Mouse (Mus musculus): Measurements from ENCODE around the gene Hibadh.
"Not testable (repeated sequence)": the region's sequence is repeated elsewhere in the genome, so short reads cannot be mapped to it uniquely, and the experiment has no call there.

Hibadh gene

DNA sequence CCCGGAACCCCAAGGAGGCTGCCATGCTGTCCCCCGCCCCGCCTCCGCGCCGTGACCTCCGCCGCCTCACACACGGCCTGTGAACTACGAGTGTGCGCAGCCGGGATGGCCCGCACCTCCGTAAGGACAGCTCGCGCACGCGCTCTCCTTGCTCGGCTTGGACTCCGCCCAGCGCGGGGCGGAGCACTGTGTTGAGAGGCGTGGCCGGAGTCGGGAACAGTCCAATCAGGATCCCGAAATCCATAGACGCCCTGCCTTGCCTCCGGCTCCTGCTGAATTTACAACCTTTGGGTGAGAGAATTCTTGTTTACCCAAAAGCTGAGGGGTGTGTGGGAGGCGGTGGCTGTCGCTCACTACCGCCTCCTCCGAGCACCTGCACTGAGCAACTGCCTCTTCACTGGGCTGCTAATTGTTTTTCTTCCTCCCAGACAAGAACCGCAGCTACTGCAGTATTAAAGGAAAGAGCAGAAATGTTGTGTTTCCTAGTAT is at the start of gene Hibadh:
Gene Hibadh (minus strand): TSS at position 166 of the 489 bp plus-strand sequence.
- peak; percentile 97 for DNase-seq (ENCODE audit: low spot score)

DNA sequence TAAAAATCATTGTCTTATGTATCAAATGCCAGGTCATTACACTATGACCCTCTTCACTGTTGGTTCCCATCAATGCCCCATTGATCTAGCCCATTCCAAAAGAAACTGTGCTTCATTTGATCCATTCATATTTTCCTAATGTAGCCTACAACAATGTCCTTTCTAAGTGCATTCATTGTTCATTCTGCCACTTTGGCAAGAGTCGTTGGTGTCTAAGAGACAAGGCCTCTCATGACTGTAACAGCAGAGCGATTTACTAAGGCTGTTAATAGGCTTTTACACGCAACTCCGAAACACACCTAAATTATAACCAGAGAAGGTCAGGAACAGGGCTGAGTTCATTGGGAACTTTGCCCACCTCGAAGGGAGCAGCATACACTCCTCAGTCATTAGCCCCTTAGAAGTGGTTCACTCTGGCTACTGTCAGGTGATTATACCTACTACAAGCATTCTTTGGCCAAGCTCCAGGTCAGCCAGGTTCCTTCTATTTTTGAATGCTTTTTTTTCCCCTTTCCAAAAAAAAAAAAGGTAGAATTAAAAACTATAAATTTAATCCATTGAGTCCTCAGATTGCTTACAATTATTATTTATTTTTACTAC is 46.8 kb upstream of the Hibadh start:
- no peak for DNase-seq (ENCODE audit: low spot score)

DNA sequence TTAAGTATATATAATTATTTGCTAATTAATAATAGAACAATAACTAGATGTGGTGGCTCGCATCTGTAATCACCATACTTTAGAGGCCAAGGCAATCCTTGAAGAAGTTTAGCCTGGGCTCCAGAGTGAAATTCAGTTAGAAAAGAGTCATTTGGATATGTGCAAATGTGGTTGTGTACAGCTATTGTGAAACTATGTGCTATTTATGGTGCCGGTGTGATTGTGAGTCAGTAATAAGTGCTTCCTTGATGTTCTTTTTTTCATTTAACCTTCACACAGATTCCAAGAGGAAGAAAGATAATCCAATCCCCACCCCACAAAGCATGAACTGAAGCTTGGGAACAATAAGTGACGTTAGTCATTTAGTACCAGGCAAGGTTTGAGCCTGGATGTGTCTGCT is 42.4 kb upstream of the Hibadh start:
- no peak for DNase-seq (ENCODE audit: low spot score)

DNA sequence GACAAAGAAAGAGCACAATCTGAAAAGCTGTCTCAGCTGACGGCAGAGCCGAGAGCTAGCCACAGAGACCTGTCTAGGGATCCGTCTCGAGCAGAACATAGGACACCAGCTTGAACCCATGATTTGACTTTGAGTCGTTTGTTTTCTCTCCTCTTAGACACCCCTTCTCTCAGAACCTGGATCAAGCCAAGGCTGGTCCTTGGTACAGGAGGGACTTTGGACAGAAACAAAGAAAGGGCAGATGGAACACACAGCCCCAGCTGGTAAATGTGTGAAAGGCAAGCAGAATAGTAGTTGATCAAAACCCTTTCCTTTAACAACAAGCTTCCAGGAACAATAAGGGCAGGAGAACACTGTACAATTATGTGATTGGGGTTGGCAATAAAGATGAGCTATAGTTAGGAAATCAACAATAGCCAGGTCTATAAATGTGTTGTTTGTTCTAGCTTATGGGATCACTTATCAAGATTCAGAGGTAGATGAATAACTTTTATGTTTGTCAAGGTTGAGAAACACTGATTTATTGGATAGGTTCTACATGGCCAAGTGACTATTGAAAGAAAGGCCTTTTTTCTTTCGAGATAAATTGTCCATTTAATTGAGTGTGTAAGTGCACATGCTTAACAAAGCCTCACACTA is 41.8 kb upstream of the Hibadh start:
- DNase-seq (ENCODE audit: low spot score): no peak

GRCm38 (mm10) chr6:52680458-52681032 is 40.4 kb upstream of the Hibadh start:
- no peak for DNase-seq (ENCODE audit: low spot score)

- DNase-seq (ENCODE audit: low spot score): no peak
Measured at GRCm38 (mm10) chr6:52679565-52679964, 39.4 kb upstream of the Hibadh start.

- not testable (repeated sequence) for DNase-seq (ENCODE audit: low spot score)
Measured at GRCm38 (mm10) chr6:52677534-52677933, 37.3 kb upstream of the Hibadh start.

DNA sequence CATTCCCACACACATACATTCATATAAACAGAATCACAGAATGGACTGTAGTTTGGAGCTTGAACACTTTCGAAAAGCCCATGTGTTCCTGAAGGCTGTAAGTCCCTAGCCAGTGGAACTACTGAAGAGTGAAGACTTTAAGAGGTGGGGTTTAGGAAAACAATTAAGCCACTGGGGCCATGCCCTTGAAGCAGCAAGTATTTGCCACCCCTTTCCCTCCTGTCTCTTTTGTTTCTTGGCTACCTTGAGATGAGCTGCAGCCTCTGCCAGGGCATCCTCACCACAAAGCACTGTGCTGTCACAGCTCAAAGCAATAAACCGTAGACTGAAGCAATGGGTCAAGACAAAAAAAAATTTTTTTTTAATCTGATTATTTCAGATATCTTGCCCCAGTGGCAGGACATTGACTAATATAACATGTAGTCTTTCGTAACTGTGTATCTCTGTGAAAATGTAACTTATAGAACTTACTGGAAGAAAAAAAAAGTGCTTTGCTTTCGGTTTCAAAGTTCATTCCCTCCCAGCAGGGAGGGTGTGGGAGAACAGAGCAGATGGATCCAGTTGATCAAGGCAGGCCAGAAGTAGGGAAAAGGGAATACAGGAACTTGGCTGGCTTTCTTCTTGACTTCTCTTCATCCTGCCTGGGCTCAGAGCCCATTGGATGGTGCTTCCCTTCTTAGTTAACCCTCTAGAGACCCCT is 35.2 kb upstream of the Hibadh start:
- DNase-seq (ENCODE audit: low spot score): no peak

DNA sequence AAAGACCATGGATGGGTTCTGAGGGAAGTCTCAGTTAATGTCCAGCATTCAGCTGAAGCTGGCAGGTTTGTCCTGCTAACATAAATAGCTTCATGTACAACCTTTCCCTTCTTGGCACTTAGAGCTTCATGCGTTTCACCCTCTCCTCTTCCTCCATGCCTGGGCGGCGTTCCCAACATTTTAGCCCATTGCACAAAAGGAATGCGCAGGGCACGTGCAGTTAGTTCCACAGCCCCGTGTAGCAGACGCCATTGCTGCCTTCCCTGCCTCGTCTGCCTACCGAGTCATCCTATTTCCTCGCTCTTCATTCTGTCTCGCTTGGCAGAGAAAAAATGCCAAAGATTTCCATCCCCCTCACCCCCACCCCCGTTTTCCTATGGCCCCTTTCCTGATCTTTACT is 34.4 kb upstream of the Hibadh start:
- no peak for DNase-seq (ENCODE audit: low spot score)

- DNase-seq (ENCODE audit: low spot score): no peak
Measured at GRCm38 (mm10) chr6:52673706-52674105, 33.5 kb upstream of the Hibadh start.

DNA sequence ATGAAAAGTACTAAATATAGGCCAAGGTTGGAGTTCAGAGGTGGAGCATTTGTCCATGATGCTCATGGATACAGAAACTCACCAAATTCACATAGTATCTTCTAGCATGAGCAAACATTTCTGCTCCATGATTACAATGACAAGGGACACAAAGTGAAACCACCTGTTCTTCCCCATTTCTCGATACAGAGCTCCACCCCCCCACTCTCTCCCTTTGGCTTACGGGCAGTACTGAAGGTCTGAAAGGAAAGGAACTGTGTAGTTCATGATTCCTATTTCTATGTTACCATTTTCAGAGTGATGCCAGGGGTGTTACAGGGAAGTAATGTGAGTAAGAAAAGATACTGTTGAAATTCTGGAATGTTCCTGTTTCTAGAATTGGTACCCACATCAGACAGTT is 32.4 kb upstream of the Hibadh start:
- no peak for DNase-seq (ENCODE audit: low spot score)

DNA sequence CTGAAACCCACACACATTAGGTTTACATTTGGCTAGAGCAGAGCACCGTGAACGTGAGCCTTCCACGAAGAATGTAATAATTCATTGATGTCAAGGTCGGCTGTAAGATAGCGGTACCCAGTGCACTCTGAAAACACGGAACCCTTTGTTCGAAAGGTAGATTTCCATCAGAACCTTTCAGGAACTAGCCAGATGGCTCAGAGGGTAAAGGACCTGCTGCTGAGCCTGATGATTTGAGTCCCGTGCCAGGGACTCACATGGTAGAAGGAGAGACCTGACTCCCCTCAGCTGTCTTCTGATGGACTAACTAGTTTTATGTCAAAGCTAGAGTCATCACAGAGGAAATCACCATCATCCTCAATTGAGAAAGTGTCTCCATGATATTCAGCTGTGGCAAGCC is 31.6 kb upstream of the Hibadh start:
- DNase-seq (ENCODE audit: low spot score): no peak

DNA sequence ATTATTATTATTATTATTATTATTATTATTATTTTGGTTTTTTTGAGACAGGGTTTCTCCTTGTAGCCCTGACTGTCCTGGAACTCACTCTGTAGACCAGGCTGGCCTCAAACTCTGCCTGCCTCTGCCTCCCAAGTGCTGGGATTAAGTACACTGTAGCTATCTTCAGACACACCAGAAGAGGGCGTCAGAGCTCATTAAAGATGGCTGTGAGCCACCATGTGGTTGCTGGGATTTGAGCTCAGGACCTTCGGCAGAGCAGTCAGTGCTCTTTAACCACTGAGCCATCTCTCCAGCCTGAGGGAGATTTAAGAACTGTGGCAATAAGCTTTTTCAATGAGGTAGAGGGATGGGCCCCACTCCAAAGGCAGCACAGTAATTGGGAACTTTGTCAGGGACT is 29.7 kb upstream of the Hibadh start:
- not testable (repeated sequence) for DNase-seq (ENCODE audit: low spot score)

- DNase-seq (ENCODE audit: low spot score): no peak
Measured at GRCm38 (mm10) chr6:52667641-52668040, 27.5 kb upstream of the Hibadh start.

- DNase-seq (ENCODE audit: low spot score): no peak
Measured at GRCm38 (mm10) chr6:52663021-52663420, 22.8 kb upstream of the Hibadh start.

DNA sequence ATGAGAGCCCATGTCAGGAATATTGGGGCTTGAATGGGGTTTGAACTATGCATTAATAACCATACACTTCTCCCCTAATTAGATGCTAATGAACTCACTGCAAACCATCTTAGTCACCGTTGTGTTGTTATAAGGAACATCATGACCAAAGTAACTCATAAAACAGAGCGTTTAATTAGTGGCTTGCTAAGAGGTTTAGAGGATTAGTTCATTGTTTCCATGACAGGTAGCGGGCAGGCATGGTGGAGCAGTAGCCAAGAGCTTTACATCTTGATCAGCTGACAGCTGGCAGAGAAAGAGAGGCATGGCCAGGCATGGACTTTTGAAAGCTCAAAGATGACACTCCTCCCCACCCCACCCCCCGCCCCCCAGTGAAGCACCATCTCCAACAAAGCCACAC is 15.1 kb upstream of the Hibadh start:
- no peak for DNase-seq (ENCODE audit: low spot score)

DNA sequence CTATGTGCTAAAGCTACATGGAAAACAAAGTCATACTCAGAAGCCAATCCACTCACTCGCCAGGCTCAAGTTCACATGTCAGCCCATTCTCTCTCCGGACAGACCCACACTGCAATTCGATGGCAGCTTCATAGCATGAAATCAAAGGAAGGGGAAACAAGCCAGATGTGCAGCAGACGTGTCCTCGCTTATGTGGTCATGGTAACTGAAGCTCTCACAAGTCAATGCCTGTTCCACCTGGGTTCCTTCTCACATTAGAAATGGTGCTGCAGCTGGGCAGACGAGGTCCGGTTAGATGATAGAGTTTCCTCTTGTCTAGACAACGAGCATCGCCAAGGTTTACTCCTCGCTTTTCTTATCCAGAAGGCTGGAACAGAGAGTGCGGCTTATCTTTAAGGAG is 8.6 kb upstream of the Hibadh start:
- DNase-seq (ENCODE audit: low spot score): peak; percentile 24

- DNase-seq (ENCODE audit: low spot score): no peak
Measured at GRCm38 (mm10) chr6:52648031-52648430, 7.8 kb upstream of the Hibadh start.

GRCm38 (mm10) chr6:52645926-52646325 is 5.7 kb upstream of the Hibadh start:
- no peak for DNase-seq (ENCODE audit: low spot score)

- no peak for DNase-seq (ENCODE audit: low spot score)
Measured at GRCm38 (mm10) chr6:52642152-52642551, 2.0 kb upstream of the Hibadh start.

GRCm38 (mm10) chr6:52641076-52641475 is 887 bp upstream of the Hibadh start:
- DNase-seq (ENCODE audit: low spot score): no peak

DNA sequence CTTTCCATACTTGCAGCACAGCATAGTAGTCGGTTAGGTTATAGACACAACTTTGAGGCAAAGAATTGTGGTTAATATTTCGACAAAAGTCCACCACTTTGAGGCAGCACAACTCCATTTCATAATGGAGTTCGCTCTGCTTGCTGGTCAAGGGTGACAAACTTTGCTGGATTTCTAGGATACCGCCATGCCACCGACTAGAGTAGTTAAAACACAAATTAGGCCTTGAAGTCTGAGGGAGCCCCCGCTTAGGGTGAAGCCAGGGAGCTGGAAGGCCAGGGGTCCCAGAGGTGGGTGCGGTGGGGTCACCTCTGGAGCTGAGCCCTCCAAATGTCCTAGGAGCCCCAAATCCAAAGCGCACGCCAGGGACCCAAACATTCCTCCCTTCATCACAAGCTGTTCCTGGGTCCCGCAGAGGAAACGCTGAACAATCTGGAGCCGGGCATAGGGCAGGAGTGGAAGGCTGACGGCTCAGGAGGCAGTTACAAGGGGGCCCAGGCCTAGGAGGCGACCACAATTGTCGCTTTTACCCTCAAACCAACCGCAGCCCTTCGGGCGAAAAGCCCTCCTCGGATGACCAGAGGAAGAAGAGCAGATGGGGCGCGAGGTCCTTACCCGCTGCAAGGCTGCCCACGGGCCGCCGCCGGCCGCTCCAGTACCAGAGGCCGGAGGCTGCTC is 504 bp downstream of the Hibadh start:
- DNase-seq (ENCODE audit: low spot score): peak; percentile 7
